Mouse (Mus musculus) small intestine, adult 2 months (tissue): ENCODE results near the gene Ctnnd2.

Experiments
- CTCF ChIP-seq: fragments of 200-500 bp; IDR thresholded peaks from 2 replicates; pipeline ENCODE4 v1.5.1; 2012; ENCODE audit warnings: low read depth, mild to moderate bottlenecking, control low read depth, inconsistent platforms, low read length, moderate library complexity, mixed read lengths; ENCODE audit not compliant: insufficient replicate concordance, insufficient read length; ENCODE audit errors: extremely low read depth
- POLR2A ChIP-seq: fragments of 200-500 bp; IDR thresholded peaks from 2 replicates; pipeline ENCODE4 v1.6.1; 2012; ENCODE audit warnings: low read depth, mild to moderate bottlenecking, control low read depth, inconsistent platforms, low read length, moderate library complexity

DNA sequence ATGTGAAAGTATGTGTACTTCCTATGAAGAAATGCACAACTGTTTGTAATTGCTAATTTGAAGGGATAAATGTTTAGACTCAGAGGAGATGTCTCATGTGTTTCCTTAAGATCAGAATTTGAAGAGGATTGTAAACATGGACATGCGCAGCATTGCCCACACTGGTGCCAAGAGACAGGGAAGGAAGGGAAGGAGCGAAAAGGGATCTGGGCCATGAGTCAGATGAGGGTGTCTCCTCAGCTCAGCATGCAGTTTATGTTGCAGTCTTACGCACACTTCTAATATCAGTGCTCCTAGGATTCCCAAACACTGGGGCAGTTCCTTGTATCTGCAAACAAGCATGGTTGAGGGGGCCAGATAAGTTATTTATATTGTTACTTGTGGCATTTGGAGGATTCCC lies 623.3 kb downstream of the Ctnnd2 start:
- TF ChIP-seq CTCF (no peak), POLR2A (no peak)
